Mouse (Mus musculus) liver, adult 2 months (tissue): ENCODE measurements around the gene Slc47a1.
"Not testable (repeated sequence)": the region's sequence is repeated elsewhere in the genome, so short reads cannot be mapped to it uniquely, and the experiment has no call there.

Source experiments
- CTCF ChIP-seq: fragments of 200-500 bp; IDR thresholded peaks from 2 replicates; pipeline ENCODE4 v1.5.1; 2011; ENCODE audit warnings: low read depth, low read length, control low read depth
- POLR2A ChIP-seq: fragments of 200-500 bp; IDR thresholded peaks from 2 replicates; pipeline ENCODE4 v1.6.1; 2011; ENCODE audit warnings: low read length, control low read depth; ENCODE audit not compliant: insufficient read depth; ENCODE audit errors: extremely low read depth

DNA sequence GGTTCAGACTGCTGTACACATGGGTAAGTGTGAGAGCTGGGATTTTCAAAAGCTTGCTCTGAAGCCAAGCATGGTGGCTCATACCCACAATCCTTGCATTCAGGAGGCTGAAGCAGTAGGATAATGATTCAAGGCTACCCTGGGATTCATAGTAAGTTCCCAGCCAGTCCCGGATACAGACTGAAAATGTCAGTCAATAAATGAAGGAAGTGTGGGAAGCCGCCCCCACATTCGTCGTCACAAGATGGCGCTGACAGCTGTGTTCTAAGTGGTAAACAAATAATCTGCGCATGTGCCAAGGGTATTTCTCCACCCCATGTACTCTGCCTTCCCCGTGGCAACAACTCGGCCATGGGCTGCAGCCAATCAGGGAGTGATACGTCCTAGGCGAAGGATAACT is 73.6 kb downstream of the Slc47a1 start:
- TF ChIP-seq CTCF, POLR2A: not testable (repeated sequence)
